Comparison of ENCODE assay signal across 10 mouse cellular contexts in genomic region chr4:156342569-156343325, GRCm38 (mm10). TPM values are rescaled to one million over a fixed set of nuclear protein-coding genes. Genes with fewer than 3 reads are reported as not detected.
DNase-seq lines count a peak whose midpoint lies in the region; ATAC-seq lines count a peak whose summit lies in the region.
"Had no signal": no experiment of that assay in that cellular context is flagged by ENCODE, and none has a peak within 500 bp of the region (broad histone marks: within the 10 kb centered on the region; RNA-seq: fewer than 3 reads in every experiment).

No protein-coding gene starts in this region.

- H3K9ac ChIP-seq in intestine, embryonic 14.5 days (ENCODE audit: low read length): no peak overlapping the region
- no peak overlapping the region for H3K9ac ChIP-seq in midbrain, embryonic 15.5 days

- H3K27ac ChIP-seq in intestine, embryonic 14.5 days (ENCODE audit: low read depth): no peak overlapping the region
- no peak overlapping the region for H3K27ac ChIP-seq in midbrain, embryonic 15.5 days

- H3K4me1 ChIP-seq in intestine, embryonic 14.5 days (replicated peaks; ENCODE audit: control insufficient read depth, insufficient read depth, low read length): no peaks in the 10 kb centered on the region
- no peaks in the 10 kb centered on the region for H3K4me1 ChIP-seq in midbrain, embryonic 15.5 days

- no peaks in the 10 kb centered on the region for H3K27me3 ChIP-seq in intestine, embryonic 14.5 days (replicated peaks; ENCODE audit: control insufficient read depth, insufficient read depth, low read length)
- no peaks in the 10 kb centered on the region for H3K27me3 ChIP-seq in midbrain, embryonic 15.5 days (replicated peaks)

- no peak overlapping the region for H3K4me3 ChIP-seq in intestine, embryonic 14.5 days (ENCODE audit: low read depth, low read length)
- no peak overlapping the region for H3K4me3 ChIP-seq in midbrain, embryonic 15.5 days

- no peak for ATAC-seq in CD4-positive, CD25-positive, alpha-beta regulatory T cell, adult 4 months
- peak; percentile 63 for ATAC-seq in intestine, embryonic 14.5 days (replicated peaks; ENCODE audit: low FRiP score, low TSS enrichment, low read depth)
- peak; percentile 67 for ATAC-seq in midbrain, embryonic 15.5 days (replicated peaks)

- no peaks in the 10 kb centered on the region for H3K36me3 ChIP-seq in intestine, embryonic 14.5 days (ENCODE audit: control insufficient read depth, insufficient read depth, low read length)
- no peaks in the 10 kb centered on the region for H3K36me3 ChIP-seq in midbrain, embryonic 15.5 days (replicated peaks)

- 89% methylated on average over 2 of the region's 2 CpGs for WGBS in intestine, embryonic 14.5 days
- WGBS in midbrain, embryonic 15.5 days: 80% methylated on average over 2 of the region's 2 CpGs

- intact Hi-C loops in gastrocnemius, postnatal 14 days (cut with DNase I; ENCODE audit: low total_unique reads): no loop called here

- H3K4me2 ChIP-seq in intestine, embryonic 14.5 days (ENCODE audit: low read length): no peak overlapping the region
- no peak overlapping the region for H3K4me2 ChIP-seq in midbrain, embryonic 15.5 days

- peaks cover 5% of the 10 kb centered on the region; the same call in 1 of the 2 replicates for H3K9me3 ChIP-seq in intestine, embryonic 14.5 days (ENCODE audit: control insufficient read depth, low read length)
- 0 out of 2 replicates have a peak, but pooled peaks cover 7% of the 10 kb centered on the region for H3K9me3 ChIP-seq in midbrain, embryonic 15.5 days

- DNase-seq in CD4-positive, CD25-positive, alpha-beta regulatory T cell, adult 2 months (ENCODE audit: low read depth, low spot score): peak; percentile 55
- peak; percentile 39 for DNase-seq in embryo, embryonic 11 days
- peak; percentile 73 for DNase-seq in intestine, embryonic 14.5 days (ENCODE audit: low spot score)
- DNase-seq in spleen, adult 18-20 months: no peak
- no peak for DNase-seq in ovary, postnatal 14 days (ENCODE audit: low spot score)
- DNase-seq in gastrocnemius, postnatal 14 days: no peak
- DNase-seq: cerebellum, adult 9-11 months had no signal

RNA-seq across cellular contexts. Expression of gene Vmn2r-ps159, which starts 11.8 kb away (rescaled TPM):
- not detected for polyA plus RNA-seq in CD4-positive, CD25-positive, alpha-beta regulatory T cell, adult 4 months (2017; shearing (Covaris generic))
- not detected in 2 replicates for polyA plus RNA-seq in intestine, embryonic 14.5 days (2014; fragmentation: Nextera tagmentation; extraction: Ambion mirVana)
- polyA plus RNA-seq in midbrain, embryonic 15.5 days (2015; fragmentation: Nextera tagmentation; extraction: Ambion mirVana): not detected in 2 replicates
- total RNA-seq in gastrocnemius, postnatal 14 days (2021): not detected
- polyA plus RNA-seq: small intestine, adult 2 months had no signal

Comparison
In these comparisons a context has a peak if more than half of its experiments do, and no peak if none do; other contexts are left out.
1. DNase-seq: peak in CD4-positive, CD25-positive, alpha-beta regulatory T cell, adult 2 months (single experiment), embryo, embryonic 11 days (single experiment) and intestine, embryonic 14.5 days (single experiment); none in spleen, adult 18-20 months (0 of 2), ovary, postnatal 14 days (single experiment) and gastrocnemius, postnatal 14 days (single experiment).